Mouse (Mus musculus) hindbrain, embryonic 12.5 days (tissue): ENCODE data around the gene Calr4. TPM values are rescaled to one million over a fixed set of nuclear protein-coding genes. Genes with fewer than 3 reads are reported as not detected.

ENCODE experiments used
- ATAC-seq: fragments of 200-750 bp; cut with Nextera tagmentation; 2 replicates; pipeline ENCODE4 v1.8.0; 2017; ENCODE audit warnings: moderate TSS enrichment; ENCODE audit not compliant: low FRiP score
- H3K27ac ChIP-seq: fragments of 300-500 bp; sonication (generic); 2 replicates; pipeline ENCODE4 v1.5.1; 2016; ENCODE audit warnings: mild to moderate bottlenecking
- H3K27me3 ChIP-seq: fragments of 300-500 bp; sonication (generic); 2 replicates; pipeline ENCODE4 v1.6.1; 2016; ENCODE audit warnings: mild to moderate bottlenecking
- H3K36me3 ChIP-seq: fragments of 300-500 bp; sonication (generic); 2 replicates; pipeline ENCODE4 v1.6.1; 2016; ENCODE audit warnings: mild to moderate bottlenecking
- H3K4me1 ChIP-seq: fragments of 300-500 bp; sonication (generic); 2 replicates; pipeline ENCODE4 v1.6.1; 2016
- H3K4me2 ChIP-seq: fragments of 300-500 bp; sonication (generic); replicated peaks from 2 replicates; pipeline ENCODE4 v1.6.1; 2016; ENCODE audit warnings: mild to moderate bottlenecking
- H3K4me3 ChIP-seq: fragments of 300-500 bp; sonication (generic); 2 replicates; pipeline ENCODE4 v1.5.1; 2016; ENCODE audit warnings: mild to moderate bottlenecking
- H3K9ac ChIP-seq: fragments of 300-500 bp; sonication (generic); 2 replicates; pipeline ENCODE4 v1.6.1; 2016; ENCODE audit warnings: mild to moderate bottlenecking, moderate library complexity
- H3K9me3 ChIP-seq: fragments of 300-500 bp; sonication (generic); replicated peaks from 2 replicates; pipeline ENCODE4 v1.6.1; 2016; ENCODE audit warnings: mild to moderate bottlenecking
- WGBS: fragments of 180-500 bp; shearing (Covaris S2); methylation state at CpG from one replicate; pipeline ENCODE4 v1.1.7; 2016; 5-methylcytosine and 5-hydroxymethylcytosine counted together
- polyA plus RNA-seq: library from polyadenylated mRNA; unstranded; fragments of >200 nt; fragmentation: Nextera tagmentation; extraction: Ambion mirVana; gene quantifications from 2 replicates; pipeline ENCODE4 v1.2.1, GENCODE M21; 2016

Gene Calr4
- polyA plus RNA-seq, 1 experiment from 2014 or later, result 1.2 TPM

DNA sequence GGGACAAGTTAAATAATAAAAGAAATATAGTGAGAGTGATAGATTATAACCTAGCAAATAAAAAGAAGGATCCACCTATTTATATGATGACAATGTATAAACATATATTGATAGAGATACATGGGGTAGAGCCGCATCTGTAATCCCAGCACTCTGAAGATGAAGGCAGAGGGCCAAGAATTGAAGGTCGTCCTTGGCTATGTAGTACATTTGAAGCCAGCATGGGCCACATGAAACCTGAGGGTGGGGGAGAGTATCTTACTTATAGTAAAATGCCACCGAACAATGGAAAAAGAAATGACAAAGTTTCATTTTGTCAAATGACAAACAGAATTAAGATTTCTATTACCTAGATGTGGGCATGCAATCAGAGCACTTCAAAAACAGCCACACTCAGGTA lies 31.8 kb downstream of the Calr4 start:
- Histone ChIP-seq H3K27me3 (no peaks in the 10 kb centered on the region), H3K36me3 (no peaks in the 10 kb centered on the region), H3K9ac (no peak overlapping the region), H3K4me2 (no peak overlapping the region), H3K4me1 (no peaks in the 10 kb centered on the region), H3K4me3 (no peak overlapping the region), H3K27ac (no peak overlapping the region), H3K9me3 (no peaks in the 10 kb centered on the region)
- WGBS, result 94% methylated on average over 3 of the region's 3 CpGs
- ATAC-seq, result no peak

DNA sequence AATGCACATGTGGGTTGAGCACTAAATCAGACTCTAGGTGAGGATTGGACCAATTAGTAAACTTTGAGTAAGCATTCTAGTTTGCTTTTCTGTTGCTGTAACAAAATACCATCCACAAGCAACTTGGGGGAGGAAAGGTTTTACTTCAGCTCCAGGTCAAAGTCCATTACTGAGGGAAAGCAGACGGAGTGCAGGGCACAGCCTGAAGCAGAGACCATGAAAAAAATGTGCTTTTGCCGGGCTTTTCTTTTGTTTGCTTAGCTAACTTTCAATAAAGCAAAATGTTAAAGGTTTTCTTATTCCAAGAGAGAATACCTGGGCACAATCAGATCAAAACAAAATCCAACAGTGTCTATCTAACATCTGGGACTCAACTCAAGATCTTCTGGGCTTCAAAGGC lies 32.5 kb downstream of the Calr4 start:
- 75% methylated on average over 2 of the region's 2 CpGs for WGBS
- no peak overlapping the region for H3K27ac ChIP-seq
- H3K4me3 ChIP-seq, result no peak overlapping the region
- no peaks in the 10 kb centered on the region for H3K4me1 ChIP-seq
- H3K27me3 ChIP-seq, result no peaks in the 10 kb centered on the region
- no peak overlapping the region for H3K4me2 ChIP-seq
- ATAC-seq, result no peak
- H3K9me3 ChIP-seq, result no peaks in the 10 kb centered on the region
- H3K9ac ChIP-seq, result no peak overlapping the region
- no peaks in the 10 kb centered on the region for H3K36me3 ChIP-seq

DNA sequence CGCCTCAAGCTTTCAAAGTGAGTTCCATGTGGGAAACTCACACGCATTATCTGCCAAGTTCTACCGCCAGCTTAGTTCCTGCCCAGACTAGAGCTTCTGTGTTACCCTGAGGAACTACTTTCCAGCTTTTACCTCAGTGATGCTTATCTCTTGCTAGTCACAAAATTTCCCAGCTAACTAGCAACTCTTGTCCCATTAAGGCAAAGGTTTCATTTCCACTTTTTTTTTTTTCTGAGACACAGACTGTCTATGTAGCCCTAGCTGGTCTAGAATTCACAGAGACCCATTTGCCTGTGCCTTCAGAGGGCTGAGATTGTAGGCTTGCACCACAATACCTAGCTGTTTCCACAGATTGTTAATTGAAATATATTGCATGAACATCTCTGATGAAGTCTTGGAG lies 33.2 kb downstream of the Calr4 start:
- no peaks in the 10 kb centered on the region for H3K36me3 ChIP-seq
- H3K9ac ChIP-seq, result no peak overlapping the region
- H3K9me3 ChIP-seq, result no peaks in the 10 kb centered on the region
- H3K4me3 ChIP-seq, result no peak overlapping the region
- H3K4me1 ChIP-seq, result no peaks in the 10 kb centered on the region
- WGBS, result 86% methylated on average over 3 of the region's 3 CpGs
- no peak for ATAC-seq
- H3K27ac ChIP-seq, result no peak overlapping the region
- no peaks in the 10 kb centered on the region for H3K27me3 ChIP-seq
- H3K4me2 ChIP-seq, result no peak overlapping the region

DNA sequence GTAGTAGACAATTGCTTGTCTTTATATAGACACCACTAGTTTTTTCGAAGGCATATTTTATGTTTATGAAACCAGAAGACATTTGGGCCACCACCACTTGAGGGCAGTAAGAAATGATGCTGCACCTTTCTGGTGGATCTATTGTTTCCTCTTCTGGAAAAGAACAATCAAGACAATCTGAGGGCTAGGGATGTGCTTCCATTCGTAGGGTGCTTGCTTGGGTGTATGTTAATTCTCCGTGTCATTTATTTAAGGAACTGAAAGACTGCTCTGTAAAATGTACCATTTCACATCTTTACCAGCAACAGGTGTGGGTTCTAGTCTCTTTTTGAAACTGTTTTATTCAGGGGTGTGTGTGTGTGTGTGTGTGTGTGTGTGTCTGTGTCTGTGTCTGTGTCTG lies 34.6 kb downstream of the Calr4 start:
- no peaks in the 10 kb centered on the region for H3K9me3 ChIP-seq
- ATAC-seq, result no peak
- H3K36me3 ChIP-seq, result no peaks in the 10 kb centered on the region

DNA sequence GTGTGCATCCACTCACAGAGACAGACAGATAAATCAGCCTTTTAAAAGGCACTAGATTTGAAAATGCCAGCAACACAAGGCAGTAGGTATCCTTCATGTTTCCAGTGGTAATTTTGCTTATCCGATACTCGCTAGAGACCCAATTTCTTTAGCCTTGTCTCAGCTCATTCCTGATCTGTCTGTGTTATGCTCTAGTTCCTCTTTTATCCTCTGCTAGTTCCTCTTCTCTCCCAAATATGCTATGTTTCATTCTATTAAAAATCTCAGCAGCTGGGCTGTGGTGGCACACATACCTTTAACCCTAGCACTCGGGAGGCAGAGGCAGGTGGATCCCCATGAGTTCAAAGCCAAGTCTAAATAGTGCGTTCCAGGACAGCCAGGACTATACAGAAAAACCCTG lies 37.5 kb downstream of the Calr4 start:
- no peak for ATAC-seq
- no peak overlapping the region for H3K27ac ChIP-seq
- no peaks in the 10 kb centered on the region for H3K36me3 ChIP-seq
- no peak overlapping the region for H3K9ac ChIP-seq
- WGBS, result 92% methylated on average over 4 of the region's 4 CpGs
- no peak overlapping the region for H3K4me2 ChIP-seq
- no peaks in the 10 kb centered on the region for H3K4me1 ChIP-seq
- no peaks in the 10 kb centered on the region for H3K9me3 ChIP-seq
- H3K27me3 ChIP-seq, result no peaks in the 10 kb centered on the region
- H3K4me3 ChIP-seq, result no peak overlapping the region

More for the DNA sequence above, 34.6 kb downstream of the Calr4 start:
- no peaks in the 10 kb centered on the region for H3K4me1 ChIP-seq
- H3K4me3 ChIP-seq, result no peak overlapping the region
- no peaks in the 10 kb centered on the region for H3K27me3 ChIP-seq
- H3K27ac ChIP-seq, result no peak overlapping the region
- H3K9ac ChIP-seq, result no peak overlapping the region
- H3K4me2 ChIP-seq, result no peak overlapping the region
- 87% methylated on average over 3 of the region's 3 CpGs for WGBS

DNA sequence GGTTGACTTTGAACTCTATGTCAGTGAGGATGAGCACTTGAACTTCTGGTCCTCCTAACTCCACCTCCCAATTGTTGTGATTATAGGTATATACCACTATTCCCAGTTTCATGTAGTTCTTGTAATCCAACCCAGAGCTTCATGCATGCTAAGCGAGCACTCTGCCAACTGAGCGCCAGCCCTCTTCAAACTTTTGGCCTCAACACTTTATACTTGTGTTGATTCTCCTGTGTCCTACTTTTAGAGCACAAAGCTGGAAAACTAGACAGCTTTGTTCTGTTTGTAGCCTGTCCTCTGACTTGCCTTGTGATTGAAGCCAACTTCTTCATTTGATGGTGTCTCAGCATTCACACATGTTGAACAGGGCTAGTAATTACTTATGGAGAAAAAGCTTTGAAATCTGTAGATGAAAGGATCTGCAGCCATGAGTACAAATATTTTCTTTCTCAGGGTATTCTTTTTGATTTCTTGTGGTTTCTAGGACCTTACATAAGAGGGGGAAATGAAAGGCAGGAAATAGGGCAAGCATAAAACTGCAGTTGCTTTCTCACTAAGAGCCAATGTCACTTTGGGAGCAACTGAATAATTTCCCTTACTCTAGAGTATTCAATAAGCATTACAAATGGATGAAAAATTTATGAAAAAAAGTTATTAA lies 39.4 kb downstream of the Calr4 start:
- no peak overlapping the region for H3K4me3 ChIP-seq
- no peak overlapping the region for H3K4me2 ChIP-seq
- H3K27ac ChIP-seq, result no peak overlapping the region
- H3K9ac ChIP-seq, result no peak overlapping the region
- ATAC-seq, result no peak
- no peaks in the 10 kb centered on the region for H3K36me3 ChIP-seq
- no peaks in the 10 kb centered on the region for H3K9me3 ChIP-seq
- 95% methylated on average over 2 of the region's 2 CpGs for WGBS
- no peaks in the 10 kb centered on the region for H3K4me1 ChIP-seq
- H3K27me3 ChIP-seq, result no peaks in the 10 kb centered on the region

DNA sequence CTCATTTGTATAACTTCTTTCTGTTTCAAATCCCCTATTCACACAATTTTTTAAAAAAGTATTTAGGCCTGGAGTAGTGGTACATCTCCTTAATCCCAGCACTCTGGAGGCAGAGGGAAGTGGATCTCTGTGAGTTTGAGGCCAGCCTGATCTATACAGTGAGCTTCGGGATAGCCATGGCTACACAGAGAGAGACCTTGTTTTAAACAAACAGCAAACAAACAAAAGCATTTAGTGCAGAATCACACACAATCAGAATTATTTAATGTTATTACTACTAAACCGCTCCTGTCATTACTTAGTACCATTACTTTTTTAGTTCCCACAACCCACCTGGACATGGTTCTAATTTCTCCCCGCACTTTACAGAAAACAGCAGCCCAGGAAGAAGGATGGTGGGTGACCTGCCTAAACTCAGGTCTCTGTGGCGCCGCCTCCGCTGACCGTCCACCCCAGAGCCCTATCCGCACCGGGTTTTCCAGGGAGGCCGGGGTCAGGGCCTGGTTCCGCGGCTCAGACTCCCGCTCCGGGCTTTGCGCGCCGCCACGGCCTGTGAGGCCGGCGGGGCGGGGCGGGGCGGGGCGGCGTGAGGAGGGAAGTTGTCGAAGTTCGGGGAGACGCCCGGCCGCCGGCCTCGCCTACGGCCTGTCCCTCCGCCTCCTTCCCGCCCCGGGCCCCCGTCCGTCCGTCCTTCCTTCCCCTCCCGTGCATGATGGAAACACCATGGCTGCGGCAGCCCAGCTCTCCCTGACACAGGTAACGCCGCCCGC lies 45.6 kb downstream of the Calr4 start, which contains the start of gene Eps15:
TSS of gene Eps15 (plus strand) at position 580 of the 770 bp plus-strand sequence.
- Histone ChIP-seq H3K36me3 (no peaks in the 10 kb centered on the region), H3K4me3 (peak within 1 kb of the TSS; percentile 95), H3K9ac (peak within 1 kb of the TSS; percentile 82), H3K27ac (peak within 1 kb of the TSS; percentile 70; the same call in 1 of the 2 replicates), H3K9me3 (no peaks in the 10 kb centered on the region), H3K4me1 (peaks cover 9% of the 10 kb centered on the region; the same call in 1 of the 2 replicates), H3K4me2 (peak within 1 kb of the TSS; percentile 81), H3K27me3 (peaks cover 3% of the 10 kb centered on the region; the same call in 1 of the 2 replicates)
- ATAC-seq, result peak; percentile 94
- 4% methylated on average over 37 of the region's 44 CpGs for WGBS

DNA sequence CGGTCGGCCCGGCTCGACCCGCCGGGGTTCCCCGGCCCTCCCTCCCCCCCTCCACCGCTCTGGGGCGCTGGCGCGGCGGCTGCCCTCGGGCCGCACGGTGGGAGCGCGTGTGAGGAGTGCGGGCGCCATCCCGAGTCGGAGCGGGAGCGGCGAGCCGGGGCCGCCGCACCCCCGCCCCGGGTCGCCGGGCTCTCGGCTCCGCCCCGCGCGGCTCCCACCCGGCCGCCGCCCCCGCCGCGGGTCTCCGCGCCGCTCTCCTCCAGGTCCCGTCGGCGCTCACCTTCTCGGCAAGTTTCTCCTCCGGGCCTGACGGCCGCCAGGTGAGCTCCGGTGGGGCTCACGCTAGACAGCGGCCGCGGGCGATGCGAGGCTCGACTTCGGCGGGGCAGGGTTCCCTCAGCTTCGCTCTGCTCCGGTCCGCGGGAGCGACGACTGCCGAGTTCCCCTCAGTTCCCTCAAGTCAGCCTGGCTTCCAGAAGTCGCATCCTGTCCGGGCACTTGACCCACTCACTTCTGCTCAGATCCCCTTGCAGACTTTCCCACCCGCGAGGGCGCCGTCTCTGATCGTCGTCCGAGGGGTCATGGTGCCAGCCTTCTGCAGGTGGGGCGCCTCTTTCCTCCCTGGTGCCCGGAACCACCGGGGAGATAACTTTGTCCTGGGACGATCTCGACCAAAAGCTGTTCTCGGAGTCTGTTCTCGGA lies 46.3 kb downstream of the Calr4 start:
- Histone ChIP-seq H3K4me2 (peak overlapping the region; percentile 81), H3K27ac (peak overlapping the region; percentile 70; the same call in 1 of the 2 replicates), H3K9ac (peak overlapping the region; percentile 82), H3K4me3 (peak overlapping the region; percentile 95), H3K9me3 (no peaks in the 10 kb centered on the region), H3K36me3 (no peaks in the 10 kb centered on the region), H3K27me3 (peaks cover 3% of the 10 kb centered on the region; the same call in 1 of the 2 replicates), H3K4me1 (peaks cover 9% of the 10 kb centered on the region; the same call in 1 of the 2 replicates)
- WGBS, result under 1% methylated on average over 44 of the region's 85 CpGs
- ATAC-seq, result peak; percentile 91

DNA sequence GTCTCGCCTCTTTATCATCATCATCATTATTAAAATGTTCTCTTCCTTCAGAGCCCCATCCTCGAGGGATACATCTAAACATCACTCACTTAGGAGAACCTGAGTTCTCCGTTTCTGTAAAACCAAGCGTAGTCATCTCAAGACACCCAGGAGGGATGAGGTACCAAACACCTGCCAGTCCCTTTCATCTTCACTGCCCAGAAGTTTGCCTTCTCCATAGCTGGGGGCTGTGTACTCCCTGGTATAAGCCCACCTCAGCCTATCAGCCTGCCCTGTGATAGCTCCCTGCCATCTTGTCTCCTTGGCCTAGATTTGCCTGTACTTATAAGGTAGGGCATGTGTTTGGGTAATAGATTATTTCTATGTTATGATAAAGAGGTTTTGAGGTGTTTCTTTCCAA lies 46.9 kb downstream of the Calr4 start:
- H3K4me2 ChIP-seq, result peak overlapping the region; percentile 81
- H3K4me1 ChIP-seq, result peaks cover 9% of the 10 kb centered on the region; the same call in 1 of the 2 replicates
- H3K9ac ChIP-seq, result peak overlapping the region; percentile 82
- WGBS, result 5% methylated on average over 4 of the region's 4 CpGs
- H3K27ac ChIP-seq, result no peak overlapping the region
- no peaks in the 10 kb centered on the region for H3K9me3 ChIP-seq
- H3K36me3 ChIP-seq, result no peaks in the 10 kb centered on the region
- ATAC-seq, result no peak
- H3K4me3 ChIP-seq, result peak overlapping the region; percentile 95
- peaks cover 3% of the 10 kb centered on the region; the same call in 1 of the 2 replicates for H3K27me3 ChIP-seq

DNA sequence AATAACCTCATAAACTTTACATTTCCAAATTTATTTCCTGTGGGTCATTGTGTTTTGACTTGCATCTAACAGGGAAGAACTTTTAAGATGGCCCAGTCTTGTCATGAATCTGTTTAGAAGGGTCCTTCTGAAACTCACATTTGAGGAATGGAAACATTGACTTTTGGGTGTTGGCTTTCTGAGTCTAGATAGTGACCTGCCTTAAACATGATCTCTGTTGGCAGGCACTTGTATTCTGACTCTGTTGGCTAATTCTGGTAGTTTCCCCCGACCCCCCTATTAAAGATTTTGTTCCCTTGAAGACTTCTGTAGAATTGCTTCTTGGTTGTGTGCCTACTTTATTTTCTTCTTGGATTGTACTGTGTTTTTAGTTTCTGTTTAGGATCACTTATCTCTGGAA lies 47.7 kb downstream of the Calr4 start:
- ATAC-seq, result no peak
- Histone ChIP-seq H3K9me3 (no peaks in the 10 kb centered on the region), H3K27me3 (peaks cover 3% of the 10 kb centered on the region; the same call in 1 of the 2 replicates), H3K27ac (no peak overlapping the region), H3K4me1 (peaks cover 9% of the 10 kb centered on the region; the same call in 1 of the 2 replicates), H3K4me2 (peak overlapping the region; percentile 81), H3K4me3 (no peak overlapping the region), H3K36me3 (no peaks in the 10 kb centered on the region), H3K9ac (no peak overlapping the region)
- 91% methylated on average over 1 of the region's 1 CpGs for WGBS

DNA sequence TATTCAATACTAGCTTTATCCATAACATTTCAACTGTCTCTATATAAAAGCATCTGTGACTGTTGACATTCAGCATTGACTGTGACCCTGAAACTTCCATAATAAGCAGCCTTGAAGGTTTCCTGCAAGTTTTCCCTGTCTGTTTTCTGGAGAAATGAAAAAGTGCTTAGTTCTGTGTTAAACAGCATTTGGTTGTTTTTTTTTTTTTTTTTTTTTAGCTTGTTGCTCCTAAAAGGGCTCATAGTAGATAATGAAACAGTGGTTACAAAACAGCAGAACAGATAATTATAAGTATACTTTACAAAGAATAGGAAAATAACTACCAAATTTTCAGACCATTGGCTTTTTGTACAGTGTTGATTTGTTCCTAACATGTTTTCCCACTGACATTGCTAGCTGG lies 60.3 kb downstream of the Calr4 start:
- no peaks in the 10 kb centered on the region for H3K36me3 ChIP-seq
- no peak overlapping the region for H3K4me2 ChIP-seq
- no peak overlapping the region for H3K9ac ChIP-seq
- H3K27ac ChIP-seq, result no peak overlapping the region
- H3K4me1 ChIP-seq, result no peaks in the 10 kb centered on the region
- H3K9me3 ChIP-seq, result no peaks in the 10 kb centered on the region
- H3K4me3 ChIP-seq, result no peak overlapping the region
- ATAC-seq, result no peak
- H3K27me3 ChIP-seq, result no peaks in the 10 kb centered on the region

DNA sequence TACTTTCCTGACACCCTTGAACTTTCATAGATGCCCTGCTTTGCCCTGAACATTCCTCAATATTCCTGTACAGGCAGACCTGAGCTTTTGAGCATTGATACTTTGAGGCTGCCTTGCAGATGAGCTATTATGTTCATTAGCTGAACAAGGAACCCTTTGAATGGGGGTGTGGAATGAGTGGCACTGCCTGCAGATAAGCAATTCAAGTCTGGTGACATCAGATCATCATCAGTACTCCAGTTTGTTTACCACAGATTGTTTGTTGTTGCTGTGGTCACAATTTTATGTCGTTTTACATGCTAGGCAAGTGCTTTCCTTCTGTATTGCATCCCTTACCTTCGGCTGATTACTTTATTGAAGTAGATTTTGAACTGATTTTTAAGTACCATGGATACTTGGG lies 62.2 kb downstream of the Calr4 start:
- H3K4me1 ChIP-seq, result no peaks in the 10 kb centered on the region
- no peak overlapping the region for H3K27ac ChIP-seq
- no peak for ATAC-seq
- no peak overlapping the region for H3K4me3 ChIP-seq
- WGBS, result 86% methylated on average over 2 of the region's 2 CpGs
- H3K4me2 ChIP-seq, result no peak overlapping the region
- no peaks in the 10 kb centered on the region for H3K36me3 ChIP-seq
- no peaks in the 10 kb centered on the region for H3K27me3 ChIP-seq
- no peaks in the 10 kb centered on the region for H3K9me3 ChIP-seq
- H3K9ac ChIP-seq, result no peak overlapping the region
